Mouse (Mus musculus): ENCODE results near the gene Nudt19. TPM values are rescaled to one million over a fixed set of nuclear protein-coding genes. Genes with fewer than 3 reads are reported as not detected.
"Not testable (repeated sequence)": the region's sequence is repeated elsewhere in the genome, so short reads cannot be mapped to it uniquely, and the experiment has no call there.

Nudt19 gene
- polyA plus RNA-seq, 1 experiment from 2014 or later: 43.9 TPM

DNA sequence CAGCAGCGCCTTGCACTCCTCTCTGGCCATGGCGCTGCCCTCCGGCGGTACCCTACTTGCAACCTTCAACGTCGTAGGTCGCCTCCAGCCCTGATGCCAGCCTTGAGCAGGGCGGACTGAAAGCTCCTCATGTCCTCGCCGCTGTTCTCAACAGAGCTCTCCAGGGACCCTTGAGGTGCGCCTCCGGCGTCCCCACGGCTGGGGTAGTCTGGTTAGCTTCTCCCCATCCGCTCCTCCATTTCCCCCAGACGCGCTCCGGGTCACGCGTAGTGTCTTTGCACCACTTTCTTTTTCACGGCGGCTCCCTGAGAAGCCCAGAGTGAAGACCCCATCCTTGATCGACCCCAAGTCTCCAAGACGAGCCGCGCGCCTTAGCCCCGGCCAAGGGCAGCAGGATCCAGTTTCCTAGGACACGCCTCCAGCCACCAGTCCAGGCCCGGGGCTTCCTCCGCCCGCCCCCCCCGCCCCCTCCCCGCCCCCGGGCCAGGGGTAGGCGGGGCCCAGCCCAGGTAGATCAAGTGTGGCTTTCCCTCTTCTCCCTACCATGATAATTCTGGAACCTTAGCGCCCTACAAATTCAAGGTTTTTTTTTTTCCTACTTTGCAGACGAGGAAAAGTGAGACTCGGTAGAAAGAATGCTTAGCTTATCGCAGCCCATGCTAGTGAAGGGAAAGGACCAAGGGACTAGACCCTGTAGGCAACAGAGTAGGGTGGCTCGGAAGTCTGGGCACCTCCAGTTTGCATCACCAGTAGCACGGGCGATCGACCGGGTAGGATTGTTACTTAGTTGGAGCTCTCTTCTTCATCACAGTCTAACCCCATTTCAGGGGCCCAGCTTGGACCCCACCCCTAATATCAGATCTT lies 29.3 kb upstream of the Nudt19 start, which contains the start of gene Rgs9bp:
Gene Rgs9bp (minus strand): TSS at position 392 of the 864 bp plus-strand sequence.
- no peaks in the 10 kb centered on the region for H3K9me3 ChIP-seq (replicated peaks)
- H3K4me1 ChIP-seq: peaks cover 25% of the 10 kb centered on the region
- peak within 1 kb of the TSS; percentile 99 for H3K4me2 ChIP-seq (replicated peaks)
- H3K4me3 ChIP-seq: peak within 1 kb of the TSS; percentile 86
- ATAC-seq (ENCODE audit: low FRiP score): peak; percentile 74
- WGBS: under 1% methylated on average over 43 of the region's 45 CpGs
- H3K9ac ChIP-seq: peak within 1 kb of the TSS; percentile 81
- no peaks in the 10 kb centered on the region for H3K36me3 ChIP-seq
- H3K27me3 ChIP-seq: peaks cover 38% of the 10 kb centered on the region
- H3K27ac ChIP-seq: peak within 1 kb of the TSS; percentile 80

- H3K27ac ChIP-seq: no peak overlapping the region
- under 1% methylated on average over 50 of the region's 50 CpGs for WGBS
- peak overlapping the region; percentile 86 for H3K4me3 ChIP-seq
- peaks cover 38% of the 10 kb centered on the region for H3K27me3 ChIP-seq
- H3K4me1 ChIP-seq: peaks cover 25% of the 10 kb centered on the region
- no peak for ATAC-seq (ENCODE audit: low FRiP score)
- H3K9me3 ChIP-seq (replicated peaks): no peaks in the 10 kb centered on the region
- H3K9ac ChIP-seq: peak overlapping the region; percentile 50
- H3K36me3 ChIP-seq: no peaks in the 10 kb centered on the region
- H3K4me2 ChIP-seq (replicated peaks): peak overlapping the region; percentile 99
Observed at GRCm38 (mm10) chr7:35584786-35585190, 28.7 kb upstream of the Nudt19 start.

DNA sequence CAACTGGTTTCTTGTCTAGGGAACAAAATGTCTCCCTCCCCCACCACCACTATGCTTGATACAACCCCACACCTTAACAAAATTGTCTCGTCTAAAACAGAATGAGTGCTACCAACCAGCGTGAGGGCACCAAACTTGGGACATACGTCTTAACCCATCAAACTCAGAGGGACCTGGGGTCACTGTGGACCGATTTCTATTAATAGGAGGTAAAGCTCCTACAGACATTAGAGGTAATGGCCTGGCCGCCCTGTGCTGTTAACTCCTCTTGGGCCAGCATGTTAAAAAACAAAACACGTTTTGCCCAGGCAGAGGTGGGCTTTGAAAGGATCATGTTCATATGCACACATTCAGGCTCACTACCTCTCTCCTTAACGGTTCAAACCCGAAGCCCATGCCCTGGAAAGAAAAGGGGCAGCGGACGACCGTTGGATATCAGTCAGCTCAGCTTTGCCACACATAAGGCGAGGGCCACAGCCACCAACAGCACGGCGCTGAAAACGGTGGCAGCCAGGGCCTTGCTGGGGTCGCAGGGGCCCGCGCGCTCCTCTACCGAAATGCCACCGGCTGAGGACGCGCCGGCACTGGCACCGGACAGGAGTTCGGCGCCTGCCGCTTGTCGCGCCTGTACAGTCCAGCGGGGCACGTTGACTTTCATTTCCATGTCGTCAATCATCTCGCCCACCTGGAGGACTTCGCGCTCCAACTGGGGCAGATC lies 28.1 kb upstream of the Nudt19 start:
- Histone ChIP-seq H3K36me3 (no peaks in the 10 kb centered on the region), H3K9me3 (replicated peaks) (no peaks in the 10 kb centered on the region), H3K4me1 (peaks cover 25% of the 10 kb centered on the region), H3K27me3 (peaks cover 38% of the 10 kb centered on the region), H3K4me2 (replicated peaks) (peak overlapping the region; percentile 99), H3K4me3 (peak overlapping the region; percentile 86), H3K27ac (no peak overlapping the region), H3K9ac (peak overlapping the region; percentile 50)
- 4% methylated on average over 36 of the region's 36 CpGs for WGBS
- no peak for ATAC-seq (ENCODE audit: low FRiP score)

GRCm38 (mm10) chr7:35583476-35584025 lies 27.4 kb upstream of the Nudt19 start:
- no peak overlapping the region for H3K9ac ChIP-seq
- no peaks in the 10 kb centered on the region for H3K9me3 ChIP-seq (replicated peaks)
- H3K4me2 ChIP-seq (replicated peaks): no peak overlapping the region
- no peaks in the 10 kb centered on the region for H3K36me3 ChIP-seq
- peaks cover 38% of the 10 kb centered on the region for H3K27me3 ChIP-seq
- no peak overlapping the region for H3K4me3 ChIP-seq
- no peak for ATAC-seq (ENCODE audit: low FRiP score)
- WGBS: 16% methylated on average over 11 of the region's 11 CpGs
- H3K27ac ChIP-seq: no peak overlapping the region
- peaks cover 25% of the 10 kb centered on the region for H3K4me1 ChIP-seq

GRCm38 (mm10) chr7:35582719-35583118 lies 26.6 kb upstream of the Nudt19 start:
- Histone ChIP-seq H3K4me1 (peaks cover 22% of the 10 kb centered on the region), H3K36me3 (no peaks in the 10 kb centered on the region), H3K9ac (no peak overlapping the region), H3K4me2 (replicated peaks) (no peak overlapping the region), H3K27me3 (peaks cover 38% of the 10 kb centered on the region), H3K9me3 (replicated peaks) (no peaks in the 10 kb centered on the region), H3K4me3 (no peak overlapping the region), H3K27ac (no peak overlapping the region)
- WGBS: 78% methylated on average over 5 of the region's 5 CpGs
- ATAC-seq (ENCODE audit: low FRiP score): no peak

- 27% methylated on average over 4 of the region's 4 CpGs for WGBS
- Histone ChIP-seq H3K4me1 (peaks cover 9% of the 10 kb centered on the region), H3K9ac (no peak overlapping the region), H3K27ac (no peak overlapping the region), H3K9me3 (replicated peaks) (no peaks in the 10 kb centered on the region), H3K4me2 (replicated peaks) (no peak overlapping the region), H3K36me3 (no peaks in the 10 kb centered on the region), H3K4me3 (no peak overlapping the region), H3K27me3 (peaks cover 31% of the 10 kb centered on the region)
- no peak for ATAC-seq (ENCODE audit: low FRiP score)
Observed at GRCm38 (mm10) chr7:35579849-35580248, 23.7 kb upstream of the Nudt19 start.

DNA sequence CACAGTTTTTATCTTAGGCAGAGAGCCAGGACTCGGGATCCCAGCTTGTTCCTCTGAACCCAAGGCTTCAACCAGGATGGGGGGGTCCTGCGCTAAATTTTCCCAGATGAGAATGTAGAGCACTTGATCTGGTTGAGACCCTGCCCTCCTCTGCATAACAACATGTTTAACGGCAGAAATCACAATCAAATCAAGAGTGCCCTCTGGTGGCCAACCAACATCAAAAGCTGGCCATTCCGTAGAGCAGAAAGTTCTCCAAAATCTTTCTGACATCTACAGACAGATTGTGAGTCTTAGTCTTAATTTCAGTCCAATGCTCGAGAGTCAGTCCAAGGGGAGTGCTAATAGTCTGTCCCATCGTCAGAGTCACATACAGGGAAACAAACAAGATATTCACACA lies 14.8 kb upstream of the Nudt19 start:
- not testable (repeated sequence) for ATAC-seq (ENCODE audit: low FRiP score)

GRCm38 (mm10) chr7:35569724-35570123 lies 13.6 kb upstream of the Nudt19 start:
- H3K4me2 ChIP-seq (replicated peaks); ATAC-seq (ENCODE audit: low FRiP score); H3K4me3 ChIP-seq; H3K9ac ChIP-seq; H3K27ac ChIP-seq; H3K36me3 ChIP-seq; H3K4me1 ChIP-seq; H3K27me3 ChIP-seq; H3K9me3 ChIP-seq (replicated peaks): not testable (repeated sequence)
- 83% methylated on average over 4 of the region's 4 CpGs for WGBS

More for the DNA sequence above, 14.8 kb upstream of the Nudt19 start:
- not testable (repeated sequence) for H3K36me3 ChIP-seq; H3K4me1 ChIP-seq; H3K27ac ChIP-seq; H3K4me3 ChIP-seq; H3K9ac ChIP-seq; H3K4me2 ChIP-seq (replicated peaks); H3K9me3 ChIP-seq (replicated peaks); H3K27me3 ChIP-seq
- 16% methylated on average over 6 of the region's 6 CpGs for WGBS

- ATAC-seq (ENCODE audit: low FRiP score); H3K9me3 ChIP-seq (replicated peaks); H3K27ac ChIP-seq; H3K27me3 ChIP-seq; H3K36me3 ChIP-seq; H3K4me3 ChIP-seq; H3K9ac ChIP-seq; H3K4me2 ChIP-seq (replicated peaks); H3K4me1 ChIP-seq: not testable (repeated sequence)
- WGBS: 82% methylated on average over 13 of the region's 13 CpGs
Observed at GRCm38 (mm10) chr7:35565965-35566364, 9.9 kb upstream of the Nudt19 start.

GRCm38 (mm10) chr7:35564872-35565271 lies 8.8 kb upstream of the Nudt19 start:
- H3K36me3 ChIP-seq; ATAC-seq (ENCODE audit: low FRiP score); H3K27ac ChIP-seq; H3K9ac ChIP-seq; H3K4me2 ChIP-seq (replicated peaks); H3K4me3 ChIP-seq; H3K9me3 ChIP-seq (replicated peaks); H3K4me1 ChIP-seq; H3K27me3 ChIP-seq: not testable (repeated sequence)
- 90% methylated on average over 10 of the region's 10 CpGs for WGBS

DNA sequence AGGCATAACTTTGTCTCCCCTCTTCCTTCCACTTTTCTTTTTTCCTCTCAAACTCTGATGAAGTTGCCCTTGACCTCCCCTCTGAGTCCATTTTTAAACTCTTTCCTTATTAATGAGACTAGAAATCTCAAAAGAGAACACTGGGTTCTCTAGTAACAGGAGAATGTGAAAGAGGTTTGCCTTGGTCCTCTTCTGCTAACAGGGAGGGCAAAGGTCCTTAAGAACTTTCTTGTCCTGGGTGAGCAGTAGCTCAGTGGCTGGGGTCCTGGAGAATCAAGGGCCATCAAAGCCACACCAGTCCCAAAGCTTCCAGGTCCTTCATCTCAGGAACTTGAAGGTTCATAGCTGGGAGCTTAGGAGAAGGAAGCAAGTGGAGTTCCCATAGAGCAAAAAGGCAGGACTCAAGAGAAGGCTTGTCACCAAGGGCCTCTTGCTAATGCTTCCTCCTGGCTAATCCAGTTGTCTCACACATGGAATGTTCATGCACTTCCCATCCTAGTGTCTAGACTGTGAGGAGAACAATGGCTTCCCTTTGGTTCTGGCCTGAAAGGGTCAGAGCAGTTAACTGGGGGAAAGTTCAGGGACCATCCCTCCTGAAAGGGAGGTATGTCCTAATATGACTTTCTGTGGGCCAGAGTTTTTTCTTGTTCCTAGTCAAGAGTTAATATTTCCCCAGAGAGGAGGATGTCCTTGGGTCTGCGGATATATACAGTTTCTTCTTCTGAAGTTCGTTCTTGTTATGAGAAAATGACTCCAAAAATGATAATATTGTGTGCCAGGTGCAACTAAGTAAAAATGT lies 8.2 kb upstream of the Nudt19 start:
- ATAC-seq (ENCODE audit: low FRiP score): no peak
- H3K4me1 ChIP-seq: no peaks in the 10 kb centered on the region
- 91% methylated on average over 2 of the region's 2 CpGs for WGBS

DNA sequence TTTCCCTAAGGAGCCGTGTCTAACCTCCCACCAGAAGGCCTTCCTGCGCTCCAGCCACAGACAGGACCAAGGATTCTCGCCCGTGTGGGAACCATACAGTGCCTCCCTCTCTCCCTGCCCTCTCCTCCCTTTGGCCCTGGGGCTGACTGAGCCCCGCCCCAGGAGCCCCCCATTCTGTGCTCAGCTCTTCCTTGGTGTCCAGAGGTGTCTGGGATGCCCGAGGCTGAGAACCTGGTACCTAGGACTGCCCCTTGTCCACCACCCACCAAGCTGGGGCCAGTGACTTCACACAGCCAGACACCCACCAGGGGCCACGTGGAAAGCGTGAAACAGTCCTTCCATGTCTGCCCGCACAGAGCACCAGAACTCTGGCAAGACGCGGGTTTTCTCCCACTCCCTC lies 7.0 kb upstream of the Nudt19 start:
- H3K9ac ChIP-seq: no peak overlapping the region
- no peaks in the 10 kb centered on the region for H3K27me3 ChIP-seq
- no peaks in the 10 kb centered on the region for H3K36me3 ChIP-seq
- H3K27ac ChIP-seq: no peak overlapping the region
- no peak overlapping the region for H3K4me3 ChIP-seq
- 85% methylated on average over 11 of the region's 11 CpGs for WGBS
- no peak overlapping the region for H3K4me2 ChIP-seq (replicated peaks)
- no peak for ATAC-seq (ENCODE audit: low FRiP score)
- no peaks in the 10 kb centered on the region for H3K4me1 ChIP-seq
- H3K9me3 ChIP-seq (replicated peaks): no peaks in the 10 kb centered on the region

More for the DNA sequence above, 8.2 kb upstream of the Nudt19 start:
- Histone ChIP-seq H3K9me3 (replicated peaks) (no peaks in the 10 kb centered on the region), H3K27me3 (no peaks in the 10 kb centered on the region), H3K9ac (no peak overlapping the region), H3K4me2 (replicated peaks) (no peak overlapping the region), H3K36me3 (no peaks in the 10 kb centered on the region), H3K4me3 (no peak overlapping the region), H3K27ac (no peak overlapping the region)
